Mouse (Mus musculus) CD4-positive naive resting alpha-beta T cell, adult 76 days (primary cell): ENCODE measurements around the gene Gpc4. TPM values are rescaled to one million over a fixed set of nuclear protein-coding genes. Genes with fewer than 3 reads are reported as not detected.

ENCODE experiments used
- total RNA-seq: library from RNA; stranded (reverse); gene quantifications from one replicate; pipeline ENCODE4 v1.2.4, GENCODE M21; 2023

Gene Gpc4
- 0.41 TPM for total RNA-seq

GRCm38 (mm10) chrX:52164738-52165554, at the start of gene Gpc4:
TSS of gene Gpc4 (minus strand) at chrX:52165252.

Other genes starting within 250 kb of the Gpc4 start
- not detected for gene 1700080O16Rik, start 192.5 kb downstream of the Gpc4 start, total RNA-seq